Mouse (Mus musculus) embryonic facial prominence, embryonic 14.5 days (tissue): ENCODE data around the gene Tmem120a. TPM values are rescaled to one million over a fixed set of nuclear protein-coding genes. Genes with fewer than 3 reads are reported as not detected.

Source experiments
- ATAC-seq: fragments of 200-750 bp; cut with Nextera tagmentation; 2 replicates; pipeline ENCODE4 v1.8.0; 2017; ENCODE audit warnings: low read depth, moderate number of reproducible peaks, moderate TSS enrichment
- DNase-seq: peaks from one replicate; pipeline ENCODE4 v3.0.0-alpha.2; 2015; ENCODE audit warnings: low spot score
- H3K27ac ChIP-seq: fragments of 300-500 bp; sonication (generic); replicated peaks from 2 replicates; pipeline ENCODE4 v1.5.1; 2014; ENCODE audit warnings: low read depth, mild to moderate bottlenecking, low read length, moderate library complexity
- H3K27me3 ChIP-seq: fragments of 300-500 bp; sonication (generic); replicated peaks from 2 replicates; pipeline ENCODE4 v1.6.1; 2014; ENCODE audit warnings: low read length; ENCODE audit not compliant: control insufficient read depth, insufficient read depth
- H3K36me3 ChIP-seq: fragments of 300-500 bp; sonication (generic); 2 replicates; pipeline ENCODE4 v1.6.1; 2014; ENCODE audit warnings: low read length, mixed read lengths; ENCODE audit not compliant: control insufficient read depth, insufficient read depth
- H3K4me1 ChIP-seq: fragments of 300-500 bp; sonication (generic); 2 replicates; pipeline ENCODE4 v1.6.1; 2014; ENCODE audit warnings: antibody characterized with exemption, low read length; ENCODE audit not compliant: control insufficient read depth, insufficient read depth
- H3K4me2 ChIP-seq: fragments of 300-500 bp; sonication (generic); 2 replicates; pipeline ENCODE4 v1.6.1; 2014; ENCODE audit warnings: low read depth, mild to moderate bottlenecking, low read length, moderate library complexity, mixed read lengths
- H3K4me3 ChIP-seq: fragments of 300-500 bp; sonication (generic); 2 replicates; pipeline ENCODE4 v1.5.1; 2014; ENCODE audit warnings: low read depth, mild to moderate bottlenecking, low read length
- H3K9ac ChIP-seq: fragments of 300-500 bp; sonication (generic); 2 replicates; pipeline ENCODE4 v1.6.1; 2014; ENCODE audit warnings: low read depth, mild to moderate bottlenecking, low read length, moderate library complexity, mixed read lengths
- H3K9me3 ChIP-seq: fragments of 300-500 bp; sonication (generic); 2 replicates; pipeline ENCODE4 v1.6.1; 2016; ENCODE audit warnings: low read length; ENCODE audit not compliant: control insufficient read depth
- WGBS: fragments of 180-500 bp; shearing (Covaris S2); extraction: QIAGEN DNeasy Blood & Tissue Kit; methylation state at CpG from one replicate; pipeline ENCODE4 v1.1.7; 2014; 5-methylcytosine and 5-hydroxymethylcytosine counted together
- polyA plus RNA-seq: library from polyadenylated mRNA; unstranded; fragments of >200 nt; fragmentation: Nextera tagmentation; extraction: Ambion mirVana; gene quantifications from 2 replicates; pipeline ENCODE4 v1.2.1, GENCODE M21; 2014

Gene Tmem120a
- polyA plus RNA-seq, result 36.7 and 42.2 TPM in 2 replicates

GRCm38 (mm10) chr5:135743741-135744609 lies at the start of gene Tmem120a:
Gene Tmem120a (minus strand): TSS chr5:135744448.
- H3K9me3 ChIP-seq, result peaks cover 4% of the 10 kb centered on the region
- no peaks in the 10 kb centered on the region; the same call in 1 of the 2 replicates for H3K4me1 ChIP-seq
- H3K4me2 ChIP-seq, result peak within 1 kb of the TSS; percentile 95
- WGBS, result 0% methylated on average over 37 of the region's 60 CpGs
- DNase-seq (peak; percentile 97), ATAC-seq (peak; percentile 98)
- peak within 1 kb of the TSS; percentile 79 for H3K9ac ChIP-seq
- H3K27me3 ChIP-seq, result no peaks in the 10 kb centered on the region
- H3K27ac ChIP-seq, result peak within 1 kb of the TSS; percentile 63; the same call in 1 of the 2 replicates
- H3K4me3 ChIP-seq, result peak within 1 kb of the TSS; percentile 93
- no peaks in the 10 kb centered on the region for H3K36me3 ChIP-seq

DNA sequence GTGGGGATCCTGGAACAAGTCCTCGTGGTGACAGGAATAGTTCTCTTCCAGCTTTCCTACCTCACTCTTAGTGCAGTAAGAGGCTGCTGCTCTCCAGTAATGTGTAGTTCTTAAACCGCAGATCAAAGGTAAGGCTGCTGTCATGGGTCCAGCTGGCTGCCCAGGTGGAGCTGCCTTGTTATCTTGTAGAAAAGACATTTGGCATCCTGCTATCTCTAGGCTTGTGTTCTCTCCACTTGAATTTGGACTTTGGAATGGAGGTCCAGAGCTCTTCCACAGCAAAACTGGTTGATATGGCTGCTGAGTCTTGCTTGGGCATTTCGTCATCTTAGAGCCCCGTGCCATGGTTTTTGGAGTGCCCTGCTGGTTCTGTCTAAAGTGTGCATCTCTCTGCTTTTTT lies 38.7 kb upstream of the Tmem120a start:
- Histone ChIP-seq H3K4me2 (no peak overlapping the region), H3K9ac (no peak overlapping the region), H3K4me3 (no peak overlapping the region), H3K27ac (no peak overlapping the region), H3K27me3 (no peaks in the 10 kb centered on the region), H3K9me3 (no peaks in the 10 kb centered on the region), H3K36me3 (peaks cover 66% of the 10 kb centered on the region), H3K4me1 (peaks cover 7% of the 10 kb centered on the region)
- DNase-seq (no peak), ATAC-seq (no peak)
- WGBS, result 91% methylated on average over 4 of the region's 4 CpGs

- peaks cover 40% of the 10 kb centered on the region for H3K36me3 ChIP-seq
- DNase-seq, result no peak
- H3K9me3 ChIP-seq, result no peaks in the 10 kb centered on the region
- no peak for ATAC-seq
- peaks cover 11% of the 10 kb centered on the region for H3K4me1 ChIP-seq
- no peak overlapping the region for H3K4me2 ChIP-seq
- H3K27me3 ChIP-seq, result no peaks in the 10 kb centered on the region
- no peak overlapping the region for H3K27ac ChIP-seq
- WGBS, result 85% methylated on average over 8 of the region's 8 CpGs
- H3K4me3 ChIP-seq, result no peak overlapping the region
- no peak overlapping the region for H3K9ac ChIP-seq
Observed at GRCm38 (mm10) chr5:135780331-135780730, 36.1 kb upstream of the Tmem120a start.

DNA sequence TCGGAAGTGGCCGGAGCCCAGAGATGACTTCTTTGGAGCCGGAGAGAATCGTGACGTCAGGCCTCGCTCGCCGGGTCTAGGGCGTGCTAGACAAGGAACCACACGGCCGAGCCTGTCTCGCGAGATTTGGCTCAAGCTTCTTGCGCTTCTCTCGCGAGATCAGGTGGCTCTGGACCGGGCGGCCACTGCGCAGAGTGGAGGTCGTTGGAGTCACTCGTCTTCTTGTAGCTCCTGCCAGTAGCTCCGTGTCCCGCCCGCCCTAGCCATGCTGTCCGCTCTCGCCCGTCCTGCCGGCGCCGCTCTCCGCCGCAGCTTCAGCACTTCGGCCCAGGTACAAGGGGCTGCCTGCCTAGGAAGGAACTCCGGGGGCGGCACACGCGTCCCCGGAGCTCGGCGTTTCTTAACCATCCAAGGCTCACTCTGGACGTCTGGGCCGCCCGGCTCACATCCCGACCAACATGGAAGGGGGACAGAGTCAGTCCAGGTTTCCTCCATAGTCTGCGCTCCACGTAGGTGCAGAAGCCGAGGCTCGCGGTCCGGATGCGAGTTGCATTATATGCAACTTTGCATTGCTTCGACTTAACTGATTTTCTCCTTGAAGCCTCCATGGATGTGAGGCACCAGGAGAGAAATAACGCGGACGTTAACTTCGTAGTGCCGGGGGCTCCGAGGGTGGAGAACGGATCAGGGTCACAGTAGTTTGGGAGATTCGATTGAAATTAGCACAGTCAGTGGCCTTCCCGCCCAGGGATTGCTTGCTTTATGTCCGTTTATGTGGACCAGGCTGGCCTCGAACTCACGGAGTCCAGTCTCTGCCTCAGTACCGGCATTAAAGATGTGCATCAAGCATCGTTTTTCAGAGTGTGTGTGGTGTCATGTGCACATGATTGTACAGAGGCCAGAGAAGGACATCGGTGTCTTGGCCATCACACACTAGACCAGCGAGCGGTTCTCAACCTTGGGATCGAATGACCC lies 34.5 kb upstream of the Tmem120a start, which contains the start of gene Mdh2:
Mdh2 (plus strand) TSS at position 10 of the 975 bp plus-strand sequence.
- Histone ChIP-seq H3K4me2 (peak within 1 kb of the TSS; percentile 95), H3K9ac (peak within 1 kb of the TSS; percentile 99), H3K36me3 (peaks cover 25% of the 10 kb centered on the region), H3K9me3 (no peaks in the 10 kb centered on the region), H3K4me1 (peaks cover 11% of the 10 kb centered on the region), H3K27me3 (no peaks in the 10 kb centered on the region), H3K4me3 (peak within 1 kb of the TSS; percentile 67), H3K27ac (peak within 1 kb of the TSS; percentile 94)
- DNase-seq (peak; percentile 100), ATAC-seq (peak; percentile 98)
- under 1% methylated on average over 48 of the region's 70 CpGs for WGBS

- DNase-seq, result peak; percentile 61
- peaks cover 11% of the 10 kb centered on the region for H3K4me1 ChIP-seq
- WGBS, result 0% methylated on average over 26 of the region's 45 CpGs
- H3K36me3 ChIP-seq, result peaks cover 16% of the 10 kb centered on the region
- peak within 1 kb of the TSS; percentile 94 for H3K27ac ChIP-seq
- ATAC-seq, result peak; percentile 27
- no peaks in the 10 kb centered on the region for H3K9me3 ChIP-seq
- H3K9ac ChIP-seq, result peak within 1 kb of the TSS; percentile 99
- peak within 1 kb of the TSS; percentile 95 for H3K4me2 ChIP-seq
- H3K4me3 ChIP-seq, result peak within 1 kb of the TSS; percentile 67
- H3K27me3 ChIP-seq, result no peaks in the 10 kb centered on the region
Observed at GRCm38 (mm10) chr5:135777796-135778470, 33.7 kb upstream of the Tmem120a start, which contains the start of gene Styxl1. Gene Styxl1 (minus strand): TSS chr5:135778385.

DNA sequence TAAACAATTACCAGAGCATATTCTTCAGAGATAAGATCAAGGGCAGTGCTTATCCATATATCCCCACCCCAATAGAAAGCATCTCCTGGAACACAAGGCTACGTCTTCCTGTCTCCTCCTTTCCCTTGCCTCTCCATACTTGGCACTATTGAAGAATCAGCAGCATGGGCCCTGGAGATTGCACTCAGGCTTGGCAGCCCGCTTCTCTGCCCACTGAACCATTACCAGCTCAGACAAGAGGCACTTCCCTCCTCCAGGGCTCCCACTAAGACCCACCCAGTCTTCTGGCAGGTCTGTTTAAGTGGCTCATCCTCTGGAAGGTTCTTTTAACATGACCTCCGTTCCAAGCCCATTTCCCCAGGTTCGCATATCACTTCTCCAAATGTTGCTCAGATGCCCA lies 32.3 kb upstream of the Tmem120a start:
- no peak overlapping the region for H3K9ac ChIP-seq

GRCm38 (mm10) chr5:135772519-135772918 lies 28.3 kb upstream of the Tmem120a start:
- DNase-seq (no peak), ATAC-seq (no peak)
- H3K4me2 ChIP-seq, result no peak overlapping the region
- no peaks in the 10 kb centered on the region for H3K36me3 ChIP-seq
- no peak overlapping the region for H3K27ac ChIP-seq
- no peaks in the 10 kb centered on the region for H3K27me3 ChIP-seq
- 50% methylated on average over 3 of the region's 3 CpGs for WGBS
- H3K9ac ChIP-seq, result no peak overlapping the region
- H3K4me3 ChIP-seq, result no peak overlapping the region
- H3K9me3 ChIP-seq, result no peaks in the 10 kb centered on the region
- H3K4me1 ChIP-seq, result peaks cover 2% of the 10 kb centered on the region

More for the DNA sequence above, 32.3 kb upstream of the Tmem120a start:
- peaks cover 11% of the 10 kb centered on the region for H3K4me1 ChIP-seq
- DNase-seq (no peak), ATAC-seq (no peak)
- H3K27ac ChIP-seq, result no peak overlapping the region
- 81% methylated on average over 4 of the region's 4 CpGs for WGBS
- no peak overlapping the region for H3K4me3 ChIP-seq
- no peaks in the 10 kb centered on the region for H3K27me3 ChIP-seq
- no peaks in the 10 kb centered on the region for H3K9me3 ChIP-seq
- no peak overlapping the region for H3K4me2 ChIP-seq
- H3K36me3 ChIP-seq, result peaks cover 4% of the 10 kb centered on the region

DNA sequence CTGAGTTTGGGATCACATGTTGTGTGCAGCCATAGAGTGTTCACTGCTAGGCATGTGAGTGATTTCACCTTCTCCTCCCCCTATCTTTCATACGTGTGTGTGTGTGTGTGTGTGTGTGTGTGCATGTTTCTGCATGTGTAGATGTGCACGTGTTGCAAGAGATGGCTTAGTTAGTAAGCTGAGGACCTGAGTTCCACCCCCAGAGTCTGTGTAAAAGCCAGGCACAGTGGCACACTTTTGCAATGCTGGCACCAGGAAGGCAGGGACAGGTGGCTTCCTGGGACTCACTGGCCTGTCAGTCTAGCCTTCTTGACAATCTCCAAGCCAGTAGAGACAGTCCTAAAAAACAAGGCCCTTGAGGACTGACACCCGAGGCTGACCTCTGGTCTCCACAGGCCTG lies 20.7 kb upstream of the Tmem120a start:
- no peak overlapping the region for H3K27ac ChIP-seq
- WGBS, result 63% methylated on average over 3 of the region's 3 CpGs
- H3K27me3 ChIP-seq, result no peaks in the 10 kb centered on the region
- H3K9ac ChIP-seq, result no peak overlapping the region
- no peak overlapping the region for H3K4me3 ChIP-seq
- H3K4me2 ChIP-seq, result no peak overlapping the region
- no peaks in the 10 kb centered on the region for H3K4me1 ChIP-seq
- no peak for DNase-seq
- H3K9me3 ChIP-seq, result no peaks in the 10 kb centered on the region
- H3K36me3 ChIP-seq, result no peaks in the 10 kb centered on the region
- no peak for ATAC-seq
